Mouse (Mus musculus) NIH3T3 (cell line): ENCODE measurements around the gene Gm49368.
A peak's percentile ranks its signal among the peaks of the same experiment; 100 is the strongest.
"Not testable (repeated sequence)": the region's sequence is repeated elsewhere in the genome, so short reads cannot be mapped to it uniquely, and the experiment has no call there.

Experiments used
- DNase-seq: peaks from one replicate; pipeline ENCODE4 v3.0.0-alpha.2; 2012; ENCODE audit warnings: low read depth

Gene Gm49368

DNA sequence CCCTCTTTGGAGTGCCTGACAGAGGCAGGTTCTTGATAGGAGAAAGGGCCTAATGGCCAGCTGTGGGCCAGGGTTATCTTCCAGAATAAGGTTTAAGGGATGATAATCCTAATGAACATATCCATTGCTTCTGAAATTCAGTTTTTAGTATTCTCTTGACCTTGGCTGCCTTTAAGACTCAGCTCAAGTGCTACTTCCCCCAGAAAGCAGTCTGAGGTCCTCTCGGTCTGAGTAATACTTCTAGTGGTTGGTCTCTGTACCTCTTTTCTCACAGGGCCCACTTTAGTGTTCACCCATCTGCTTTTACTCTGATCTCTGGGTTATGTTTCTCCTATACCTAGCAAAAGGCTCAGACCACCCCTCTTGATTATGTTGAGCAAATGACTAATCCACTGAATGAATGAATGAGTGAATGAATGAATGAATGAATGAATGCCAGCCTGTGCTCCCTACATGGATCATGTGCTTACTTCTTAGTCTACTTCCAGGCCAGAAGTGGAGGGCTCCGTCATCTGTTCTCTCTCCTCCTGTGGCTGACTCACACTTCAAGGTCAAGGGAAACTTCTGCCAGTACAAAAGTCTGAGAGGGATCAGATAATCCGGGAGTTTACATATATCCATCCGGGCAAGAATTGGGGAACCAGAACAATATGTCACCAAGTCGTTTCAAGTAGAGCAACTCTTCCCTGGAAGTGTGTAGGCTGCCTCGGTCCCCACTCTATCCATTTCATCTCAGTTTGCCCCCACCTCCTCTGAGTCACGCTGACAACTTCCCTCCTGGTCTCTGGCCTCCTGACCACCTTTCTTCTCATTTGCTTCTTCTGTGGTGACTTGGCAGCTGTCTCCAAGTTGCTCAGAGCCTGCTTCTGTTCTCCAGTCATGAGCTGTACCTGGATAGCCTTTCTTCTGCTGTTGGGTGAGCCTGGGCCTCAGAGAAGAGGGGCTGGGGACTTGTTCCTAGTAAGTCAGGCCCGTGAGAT is 66.5 kb downstream of the Gm49368 start, which contains the start of gene Itgax:
Gene Itgax, plus strand, starts transcription at position 807 of the 980 bp plus-strand sequence.
- peak; percentile 13 for DNase-seq

- no peak for DNase-seq
Measured at GRCm38 (mm10) chr7:128132148-128132547, 69.7 kb downstream of the Gm49368 start.

DNA sequence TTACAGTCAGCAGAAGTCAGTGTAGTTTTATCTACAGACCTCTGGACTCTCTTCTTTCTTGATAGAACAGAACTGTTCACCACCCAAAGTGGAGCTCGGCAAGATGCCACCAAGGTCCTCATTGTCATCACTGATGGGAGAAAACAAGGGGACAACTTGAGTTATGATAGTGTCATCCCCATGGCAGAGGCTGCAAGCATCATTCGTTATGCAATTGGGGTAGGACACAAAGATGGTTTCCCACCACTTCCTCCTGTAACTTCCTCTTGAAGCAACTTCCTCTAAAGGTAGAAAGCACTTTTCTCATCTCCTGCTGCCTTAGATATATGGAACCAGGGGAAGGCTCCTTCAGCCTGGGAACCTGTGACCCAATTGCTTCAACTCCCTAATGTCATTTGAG is 71.1 kb downstream of the Gm49368 start:
- DNase-seq, result no peak

DNA sequence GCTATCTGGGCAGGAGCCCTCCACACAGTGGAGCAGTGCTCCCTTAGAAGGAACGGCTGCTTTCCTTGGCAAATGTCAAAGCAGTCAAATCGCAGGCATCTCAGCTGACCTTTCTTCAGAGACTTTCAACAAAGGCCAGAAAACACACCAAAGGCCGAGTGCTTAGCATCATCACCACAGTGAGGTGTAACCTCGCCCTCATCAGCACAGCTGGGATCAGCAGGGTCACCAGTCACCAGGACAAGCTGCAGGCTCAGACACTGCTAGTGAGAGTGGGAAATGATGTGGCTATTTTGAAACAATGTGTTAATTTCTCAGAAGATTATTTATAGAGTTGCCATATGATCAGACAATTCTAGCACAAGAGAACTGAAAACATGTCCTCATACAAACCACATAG is 74.4 kb downstream of the Gm49368 start:
- DNase-seq, result no peak

GRCm38 (mm10) chr7:128139611-128140010 is 77.1 kb downstream of the Gm49368 start:
- no peak for DNase-seq

- no peak for DNase-seq
Measured at GRCm38 (mm10) chr7:128150970-128151369, 88.5 kb downstream of the Gm49368 start.

GRCm38 (mm10) chr7:128154076-128154475 is 91.6 kb downstream of the Gm49368 start, which contains the start of gene Itgad:
Gene Itgad (plus strand): TSS chr7:128154376.
- no peak for DNase-seq

GRCm38 (mm10) chr7:128154924-128155323 is 92.4 kb downstream of the Gm49368 start:
- no peak for DNase-seq

- DNase-seq, result not testable (repeated sequence)
Measured at GRCm38 (mm10) chr7:128158688-128159354, 96.3 kb downstream of the Gm49368 start.

- DNase-seq, result no peak
Measured at GRCm38 (mm10) chr7:128164001-128164400, 101.5 kb downstream of the Gm49368 start.

DNA sequence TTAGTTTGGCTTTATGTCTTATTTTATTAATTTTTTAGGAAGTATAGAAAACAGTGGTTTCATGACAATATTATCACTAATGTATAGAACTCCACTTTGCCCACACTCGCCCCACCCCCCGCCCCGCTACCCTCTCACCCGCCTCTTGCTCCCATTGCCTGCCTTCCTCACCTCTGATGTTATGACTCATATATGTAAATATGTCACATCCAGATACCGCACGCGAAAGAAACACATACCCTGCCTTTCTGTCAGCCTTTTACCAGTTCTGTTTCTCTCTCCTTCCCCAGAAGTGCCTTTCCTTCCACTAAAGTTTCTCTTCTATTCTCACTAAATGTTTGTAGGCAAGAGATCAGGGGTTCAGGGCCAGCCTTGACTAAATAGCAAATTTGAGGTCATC is 103.9 kb downstream of the Gm49368 start:
- DNase-seq, result no peak

- no peak for DNase-seq
Measured at GRCm38 (mm10) chr7:128169996-128170395, 107.5 kb downstream of the Gm49368 start.
